Mouse (Mus musculus) T-helper 2 cell (primary cell): ENCODE results near the gene Xkr7.

Source experiments
- in situ Hi-C: fragments of 300-600 bp; cut with MboI, MseI; formaldehyde crosslinking; loops from one replicate; pipeline ENCODE4 v1.15.1; 2025; ENCODE audit warnings: high pct_unique_total_duplicates

Gene Xkr7

DNA sequence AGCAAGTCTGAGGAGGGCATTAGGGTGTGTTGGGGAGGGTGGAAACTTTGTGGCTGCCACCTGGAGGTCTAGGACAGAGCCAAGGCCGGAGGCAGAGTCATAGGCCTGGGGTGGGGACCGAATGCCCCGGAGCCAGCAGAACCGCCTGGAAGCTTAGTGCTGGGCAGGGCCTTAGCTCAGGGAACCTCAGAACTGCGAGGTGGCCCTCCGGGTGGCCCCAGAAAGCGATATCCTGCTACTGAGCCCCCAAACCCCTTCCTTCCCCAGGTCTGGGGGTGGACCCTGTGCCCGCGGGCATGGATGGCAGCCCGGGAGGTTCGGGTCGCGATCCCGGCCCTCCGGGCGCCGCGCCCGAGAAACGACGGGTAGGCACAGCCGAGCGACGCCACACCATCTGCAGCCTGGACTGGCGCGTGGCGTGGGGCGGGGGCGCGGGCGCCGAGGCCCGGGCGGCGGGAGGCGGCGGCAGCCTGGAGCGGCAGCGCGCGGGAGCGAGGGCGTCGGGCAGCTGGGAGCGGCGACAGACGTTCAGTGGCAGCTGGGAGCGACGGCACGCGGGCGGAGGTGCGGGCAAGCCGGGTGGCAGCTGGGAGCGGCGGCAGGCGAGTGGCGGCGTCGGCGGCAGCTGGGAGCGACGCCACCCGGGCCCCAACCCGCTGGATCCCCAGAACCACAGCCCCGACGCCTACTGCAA lies 40.0 kb downstream of the Xkr7 start:
- in situ Hi-C loops: no loop called here

DNA sequence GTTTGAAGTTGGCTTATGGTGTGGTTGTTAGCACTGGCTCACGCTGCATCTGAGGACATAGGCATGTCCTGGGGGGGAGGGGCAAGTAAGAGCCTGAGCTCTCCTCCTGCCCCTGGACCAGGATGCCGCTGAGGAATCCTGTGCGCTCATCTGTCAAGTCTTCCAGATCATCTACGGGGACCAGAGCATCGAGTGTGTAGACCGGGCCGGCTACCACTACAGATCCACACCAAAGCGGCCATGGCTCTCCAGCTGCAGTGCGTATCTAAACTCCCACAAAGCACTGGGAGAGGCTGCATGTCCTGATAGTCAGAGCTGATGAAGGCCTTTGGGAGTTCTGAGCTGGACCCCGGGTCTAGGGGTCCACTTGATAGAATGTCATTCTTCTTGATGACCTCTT lies 43.0 kb downstream of the Xkr7 start:
- in situ Hi-C loops: no loop called here

DNA sequence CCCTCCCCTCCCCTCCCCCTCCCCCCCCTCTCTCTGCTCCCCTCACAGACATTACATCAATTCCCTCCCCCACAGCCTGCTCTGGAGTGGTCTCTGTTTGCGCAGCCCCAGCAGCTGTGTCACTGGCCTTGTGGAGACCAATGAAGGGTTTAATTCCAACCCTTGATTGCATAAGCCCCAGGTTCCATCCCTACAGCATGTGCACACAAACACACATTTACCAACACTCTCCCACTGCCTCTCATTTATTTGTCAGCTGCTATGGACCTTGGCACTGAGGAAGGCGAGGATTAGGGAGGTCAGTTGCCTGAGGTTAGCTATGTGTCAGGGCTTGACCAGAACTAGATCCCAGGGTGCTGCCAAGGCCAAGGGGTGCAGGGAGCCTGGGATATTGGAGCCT lies 44.3 kb downstream of the Xkr7 start:
- in situ Hi-C loops: no loop called here

DNA sequence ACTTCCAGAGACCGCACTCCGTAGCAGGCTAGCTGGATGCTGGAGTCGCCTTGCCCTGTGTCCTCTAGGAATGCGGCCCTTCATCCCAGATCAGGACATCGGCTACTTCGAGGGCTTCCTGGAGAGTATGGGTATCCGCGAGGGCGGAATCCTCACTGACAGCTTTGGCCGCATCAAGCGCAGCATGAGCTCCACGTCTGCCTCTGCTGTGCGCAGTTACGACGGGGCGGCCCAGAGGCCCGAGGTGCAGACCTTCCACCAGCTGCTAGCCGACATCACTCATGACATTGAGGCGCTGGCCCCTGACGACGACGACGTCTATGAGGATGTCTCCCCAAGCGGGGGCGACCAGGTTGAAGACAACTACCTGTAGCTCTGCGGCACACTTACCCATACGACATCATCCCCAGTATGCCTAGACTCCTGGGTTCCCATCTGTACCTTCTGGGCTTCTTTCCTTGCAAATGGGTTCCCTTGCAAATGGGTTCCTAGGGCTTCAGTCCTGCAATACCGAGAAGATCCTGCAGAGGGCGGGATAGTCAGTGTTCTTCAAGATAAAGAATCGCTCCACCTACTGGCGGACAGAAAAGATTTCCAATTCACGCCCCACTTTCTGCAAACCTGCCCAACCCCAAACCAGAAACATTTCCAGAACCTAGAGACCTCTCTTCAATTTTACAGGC lies 49.3 kb downstream of the Xkr7 start:
- in situ Hi-C loops: loop anchor here (5.0 kb wide), 1 partner anchor 61 kb away; no protein-coding TSS in a partner anchor

DNA sequence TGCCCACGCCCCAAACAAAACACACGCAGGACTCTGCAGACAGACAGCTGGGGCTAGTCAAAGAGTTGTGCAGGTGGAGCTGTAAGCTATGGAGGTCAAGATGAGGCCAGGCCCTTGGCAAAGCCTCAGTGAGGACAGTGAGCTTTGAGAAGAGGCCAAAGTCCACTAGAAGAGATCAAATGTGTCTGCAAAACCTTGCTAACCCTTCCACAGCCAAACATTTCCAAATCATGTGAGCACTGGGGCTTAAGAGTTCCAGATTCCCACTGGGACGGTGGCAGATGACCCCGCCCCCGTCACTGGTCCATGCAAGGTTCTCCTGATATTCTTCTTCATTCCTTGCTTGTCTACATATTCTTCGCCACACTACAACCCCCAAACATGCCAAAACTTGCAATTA lies 50.2 kb downstream of the Xkr7 start:
- in situ Hi-C loops: loop anchor here (5.0 kb wide), 1 partner anchor 60 kb away; no protein-coding TSS in a partner anchor

DNA sequence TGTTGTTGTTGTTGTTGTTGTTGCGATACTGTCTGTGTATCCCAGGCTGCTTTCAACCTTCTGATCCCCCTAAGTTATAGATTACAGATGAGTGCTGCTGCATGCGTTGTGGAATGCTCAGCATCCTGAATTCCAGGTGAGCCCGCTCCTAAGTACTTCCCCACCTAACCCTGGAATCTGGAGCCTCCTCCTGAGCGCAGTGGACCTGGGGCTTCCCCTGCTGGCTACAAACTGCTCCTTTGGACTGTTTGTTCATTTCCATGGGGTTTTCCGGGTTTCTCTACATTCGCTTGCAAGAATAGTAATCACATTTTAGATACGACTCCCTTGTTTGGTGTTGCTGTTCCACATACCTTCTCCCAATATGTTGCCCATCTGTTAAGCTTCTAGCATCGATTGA lies 51.6 kb downstream of the Xkr7 start:
- in situ Hi-C loops: loop anchor here (5.0 kb wide), 1 partner anchor 59 kb away; no protein-coding TSS in a partner anchor

DNA sequence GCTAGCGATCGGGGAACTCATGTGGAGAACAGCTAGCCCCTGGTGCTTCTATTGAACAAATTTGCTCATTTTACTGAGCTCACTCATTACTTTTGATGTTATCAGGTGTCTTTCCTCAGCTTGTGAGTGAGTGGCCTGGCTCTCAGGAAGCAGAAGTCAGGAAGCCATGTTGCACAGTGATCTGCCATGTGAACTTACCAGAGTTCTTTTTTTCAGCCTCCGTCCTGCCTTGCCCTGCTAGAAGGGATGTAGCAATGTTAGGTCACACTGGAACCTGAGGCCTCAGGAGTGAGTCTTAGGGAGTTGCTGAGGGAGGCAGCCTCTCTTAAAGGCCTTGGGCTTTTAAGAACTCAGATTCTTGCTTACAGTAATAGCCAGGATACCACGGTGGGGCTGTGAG lies 52.2 kb downstream of the Xkr7 start:
- in situ Hi-C loops: loop anchor here (5.0 kb wide), 1 partner anchor 58 kb away; no protein-coding TSS in a partner anchor

DNA sequence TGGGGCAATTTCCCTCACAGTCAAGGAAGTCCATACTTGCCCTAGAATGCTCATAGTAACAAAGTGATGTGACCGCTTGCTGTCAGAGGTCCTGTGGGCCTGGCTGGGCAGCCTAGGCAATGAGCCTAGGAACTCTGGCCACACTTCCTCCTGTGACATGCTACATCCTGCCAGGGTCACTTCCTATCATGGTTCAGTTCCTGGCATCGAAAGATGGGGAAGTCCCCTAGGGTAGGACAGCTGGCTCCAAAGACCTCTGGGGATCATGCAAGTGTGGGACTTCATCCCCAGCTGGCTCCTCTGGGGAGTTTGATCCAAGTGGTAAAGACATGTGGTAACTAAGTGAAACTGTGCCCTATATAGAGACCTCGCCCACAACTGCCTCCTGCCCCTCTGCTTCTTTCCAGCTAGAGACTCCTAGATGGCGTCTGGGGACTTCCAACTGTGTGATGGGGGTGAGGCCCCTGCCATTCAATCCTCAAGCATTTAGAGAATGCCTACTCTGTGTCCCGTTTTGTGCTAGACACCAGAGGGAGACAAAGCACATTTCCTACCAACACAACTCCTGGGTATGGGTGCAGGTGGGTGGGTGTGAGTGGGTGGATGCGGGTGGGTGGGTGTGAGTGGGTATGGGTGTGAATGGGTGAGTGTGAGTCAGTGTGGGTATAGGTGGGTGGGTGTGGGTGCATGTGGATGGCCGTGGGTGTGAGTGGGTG lies 52.8 kb downstream of the Xkr7 start:
- in situ Hi-C loops: loop anchor here (5.0 kb wide), 1 partner anchor 58 kb away; no protein-coding TSS in a partner anchor

DNA sequence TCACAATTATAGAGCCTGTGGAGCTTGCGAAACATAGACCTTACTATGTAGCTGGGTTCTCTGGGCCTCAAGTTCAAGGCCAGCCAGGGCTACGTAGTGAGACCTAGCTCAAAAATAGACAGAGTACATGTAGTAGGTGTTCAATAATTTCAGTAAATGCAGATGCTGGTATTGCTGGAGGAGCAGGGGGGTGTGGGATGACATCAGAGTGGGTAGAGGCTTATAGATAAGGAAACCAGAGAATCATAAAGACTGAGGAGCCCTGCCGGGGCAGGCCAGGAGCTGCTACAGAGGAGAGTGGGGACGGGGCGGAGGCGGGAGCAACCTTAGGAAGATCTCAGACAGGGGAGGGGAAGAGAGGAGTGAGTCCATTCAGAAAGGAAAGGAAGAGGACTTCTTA lies 53.9 kb downstream of the Xkr7 start:
- in situ Hi-C loops: no loop called here

DNA sequence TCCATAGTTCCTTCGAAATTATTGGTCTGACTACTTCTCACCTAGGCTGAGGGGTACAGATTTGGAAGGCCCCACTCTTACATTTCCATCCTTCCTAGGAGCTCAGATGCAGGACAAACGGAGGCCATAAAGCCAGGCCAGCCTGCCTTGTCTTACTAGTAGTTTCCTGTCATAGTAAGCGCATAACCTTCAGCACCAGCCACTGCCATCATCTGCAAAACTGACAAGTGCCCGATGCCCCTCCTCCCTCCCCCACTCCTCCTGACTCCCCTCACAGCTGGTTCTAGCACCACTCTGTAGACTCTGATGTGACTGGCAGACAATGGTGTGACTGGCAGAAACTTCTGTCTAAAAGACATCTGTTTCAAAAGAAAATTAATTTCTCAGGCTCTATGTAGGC lies 54.5 kb downstream of the Xkr7 start:
- in situ Hi-C loops: no loop called here

DNA sequence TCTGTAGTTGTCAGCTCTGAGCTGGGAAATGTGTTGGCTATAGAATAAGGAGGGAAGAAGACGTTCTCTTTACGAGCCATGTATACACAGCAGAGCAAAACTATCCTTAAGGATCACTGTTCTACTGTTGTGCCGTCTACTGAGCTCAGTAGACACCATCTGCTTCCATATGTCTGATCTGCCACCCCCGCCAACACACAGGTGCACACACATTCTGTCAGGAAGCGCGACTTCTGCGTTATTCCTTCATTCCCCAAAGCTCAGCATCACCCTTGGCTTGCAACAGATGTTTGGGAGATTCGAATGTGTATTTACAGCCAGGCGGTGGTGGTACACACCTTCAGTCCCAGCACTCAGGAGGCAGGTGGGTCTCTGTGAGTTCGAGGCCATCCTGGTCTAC lies 55.4 kb downstream of the Xkr7 start:
- in situ Hi-C loops: no loop called here

DNA sequence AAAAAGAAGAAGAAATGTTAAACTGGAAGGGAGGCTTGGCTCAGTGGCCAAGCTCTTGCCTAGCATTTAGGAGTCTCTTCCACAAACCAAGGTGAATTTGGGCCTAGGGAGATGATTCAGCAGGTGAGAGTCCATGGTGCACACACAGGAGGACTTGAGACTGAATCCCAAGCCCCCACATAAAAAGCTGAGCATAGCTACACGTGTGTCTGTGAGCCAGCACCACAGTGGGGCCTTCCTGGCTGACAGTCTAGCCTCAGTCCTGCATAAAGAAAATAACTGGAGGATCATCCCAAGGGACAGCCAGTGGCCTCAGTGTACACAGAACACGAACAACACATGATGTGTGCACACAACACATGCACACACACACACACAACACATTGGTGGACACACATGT lies 57.7 kb downstream of the Xkr7 start:
- in situ Hi-C loops: no loop called here

DNA sequence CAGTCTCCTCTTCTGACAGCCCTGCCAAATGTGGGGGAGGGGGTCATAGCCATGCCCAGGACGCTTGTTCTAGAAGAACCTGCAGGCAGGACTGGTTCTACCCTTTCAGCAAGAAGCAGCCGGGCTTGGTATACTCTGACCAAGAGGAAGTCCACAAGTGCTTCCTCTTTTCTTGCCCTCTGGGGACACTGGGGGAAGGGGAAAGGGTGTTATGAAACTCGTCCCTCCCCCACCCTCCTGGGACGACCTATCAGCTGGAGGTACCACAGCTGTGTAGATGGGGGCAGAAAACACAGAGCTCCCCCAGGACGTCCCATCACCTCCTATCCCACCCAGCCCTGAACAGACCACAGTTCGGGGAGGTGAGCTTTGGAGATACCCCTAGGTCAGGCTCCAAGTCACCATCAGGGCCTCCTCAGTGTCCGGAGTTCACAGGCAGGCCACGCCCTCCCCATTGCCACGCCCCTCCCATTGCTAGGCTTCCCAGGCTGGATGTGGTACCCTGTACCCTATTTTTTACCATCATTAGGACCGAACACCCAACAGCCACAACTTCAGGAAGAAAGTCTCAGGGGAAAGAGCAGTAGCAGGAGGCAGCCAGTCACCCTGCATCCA lies 59.0 kb downstream of the Xkr7 start:
- in situ Hi-C loops: no loop called here
